Mouse (Mus musculus) common myeloid progenitor, adult 5-6 weeks (primary cell): ENCODE data around the gene Epc2. TPM values are rescaled to one million over a fixed set of nuclear protein-coding genes. Genes with fewer than 3 reads are reported as not detected.
"Not testable (repeated sequence)": the region's sequence is repeated elsewhere in the genome, so short reads cannot be mapped to it uniquely, and the experiment has no call there.

Source experiments
- ATAC-seq: replicated peaks from 2 replicates; pipeline ENCODE4 v1.8.0; 2016; ENCODE audit warnings: low read depth, mild to moderate bottlenecking, moderate TSS enrichment, inconsistent platforms; ENCODE audit not compliant: poor library complexity, severe bottlenecking
- total RNA-seq: library from RNA; stranded (forward); fragments of 200-1000, 187-1606 nt; gene quantifications from 2 replicates; pipeline ENCODE4 v1.2.3, GENCODE M21; 2017

Epc2 gene
- total RNA-seq, 1 experiment from 2014 or later, result 51.8 TPM

DNA sequence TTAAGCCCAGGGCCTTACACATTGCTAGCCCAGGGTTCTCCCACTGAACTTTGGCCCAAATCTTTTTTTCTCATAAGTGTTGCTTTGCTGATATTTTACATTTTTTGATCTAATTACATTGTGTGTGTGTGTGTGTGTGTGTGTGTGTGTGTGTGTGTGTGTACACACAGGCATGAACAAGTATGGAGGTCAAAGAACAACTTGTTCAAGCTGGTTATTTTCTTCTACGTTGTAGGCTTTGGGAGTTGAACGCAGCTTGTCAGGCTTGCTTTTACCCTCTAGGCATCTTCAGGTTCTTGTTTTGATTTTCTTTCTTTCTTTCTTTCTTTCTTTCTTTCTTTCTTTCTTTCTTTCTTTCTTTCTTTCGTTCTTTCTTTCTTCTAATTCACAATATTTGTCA is 19.9 kb downstream of the Epc2 start:
- ATAC-seq, result no peak

GRCm38 (mm10) chr2:49471641-49472355 is 20.5 kb downstream of the Epc2 start:
- no peak for ATAC-seq

GRCm38 (mm10) chr2:49472443-49472842 is 21.2 kb downstream of the Epc2 start:
- ATAC-seq, result no peak

GRCm38 (mm10) chr2:49482146-49482545 is 30.9 kb downstream of the Epc2 start:
- ATAC-seq, result no peak

DNA sequence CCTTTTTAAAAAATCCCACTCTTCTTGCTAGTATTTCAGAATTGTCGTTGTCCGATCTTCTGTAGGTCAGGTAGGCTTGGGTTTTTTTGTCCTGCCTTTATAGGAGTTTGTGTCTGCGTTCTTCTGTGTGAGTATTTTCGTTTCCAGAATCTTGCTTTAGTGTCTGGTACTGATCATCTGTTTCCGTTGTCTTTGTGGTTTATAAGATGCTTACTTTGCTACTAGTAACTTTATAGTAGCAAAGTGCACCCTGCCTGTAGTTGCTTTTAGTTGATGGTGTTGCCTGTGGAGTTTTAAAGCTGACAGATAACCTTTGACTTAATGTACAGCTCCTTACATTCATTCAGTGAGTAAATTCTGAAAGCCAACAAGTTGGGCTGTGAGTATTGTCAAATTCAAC is 32.1 kb downstream of the Epc2 start:
- ATAC-seq, result no peak

GRCm38 (mm10) chr2:49501435-49501834 is 50.1 kb downstream of the Epc2 start:
- ATAC-seq, result no peak

DNA sequence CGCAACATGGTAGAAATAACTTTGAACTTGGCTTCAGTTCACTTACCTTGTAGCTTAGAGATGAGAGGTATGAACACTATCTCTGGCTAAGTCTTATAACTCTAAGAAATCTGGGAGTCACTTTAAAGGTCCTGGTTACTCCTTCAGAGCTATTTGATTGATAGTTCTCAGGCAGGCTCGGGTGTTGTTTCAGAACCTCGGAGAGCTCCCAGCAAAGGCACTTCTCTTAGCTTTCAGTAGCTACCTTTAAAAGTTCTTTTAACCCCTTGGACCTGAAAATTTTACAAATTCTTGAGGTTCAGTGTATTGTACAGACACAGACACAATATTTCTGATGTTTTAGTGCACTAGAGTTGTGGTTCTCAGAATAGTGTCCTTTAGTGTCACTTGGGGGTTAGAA is 52.3 kb downstream of the Epc2 start:
- ATAC-seq, result 0 out of 2 replicates have a peak, but pooled peaks have one; percentile 58

GRCm38 (mm10) chr2:49505151-49505550 is 53.9 kb downstream of the Epc2 start:
- ATAC-seq, result not testable (repeated sequence)

- no peak for ATAC-seq
Measured at GRCm38 (mm10) chr2:49510832-49511231, 59.5 kb downstream of the Epc2 start.

DNA sequence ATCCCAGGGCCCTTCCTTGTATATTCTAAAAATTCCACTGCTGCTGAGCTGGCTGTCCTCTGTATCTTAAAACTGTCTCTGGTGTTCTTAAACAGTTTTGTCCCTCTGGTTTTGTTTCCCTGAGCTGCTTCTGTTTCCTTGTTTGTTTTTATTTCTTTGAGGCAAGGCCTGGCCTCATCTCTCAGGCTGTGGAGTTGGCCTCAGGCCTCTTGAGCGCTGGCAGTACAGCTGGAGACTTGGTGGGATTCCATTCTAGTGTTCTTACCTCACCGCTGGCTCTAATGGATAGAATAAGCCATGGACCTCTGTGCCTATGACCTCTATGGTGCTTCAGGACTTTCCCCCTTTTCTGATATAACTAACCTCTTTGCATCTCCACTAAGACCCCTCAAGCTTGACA is 64.7 kb downstream of the Epc2 start:
- ATAC-seq, result no peak

DNA sequence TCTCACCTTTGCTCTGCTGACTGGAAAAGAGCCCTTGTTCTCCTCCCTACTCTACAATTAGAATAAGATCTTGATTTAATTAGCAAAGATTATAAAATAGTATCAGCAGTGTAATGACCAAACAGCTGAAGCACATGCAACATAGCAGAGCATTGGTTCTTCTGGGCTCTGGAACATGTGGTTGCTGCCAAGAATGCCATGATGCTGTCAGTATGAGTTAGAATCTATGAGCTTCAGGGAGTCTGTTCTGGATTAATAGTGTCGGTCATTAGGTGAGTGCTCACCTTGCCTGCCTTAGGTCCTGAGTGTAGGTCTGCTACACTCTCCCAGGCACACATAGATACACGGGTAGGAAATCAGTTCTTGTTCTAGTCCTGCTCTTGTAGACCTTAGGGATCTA is 69.1 kb downstream of the Epc2 start:
- no peak for ATAC-seq

DNA sequence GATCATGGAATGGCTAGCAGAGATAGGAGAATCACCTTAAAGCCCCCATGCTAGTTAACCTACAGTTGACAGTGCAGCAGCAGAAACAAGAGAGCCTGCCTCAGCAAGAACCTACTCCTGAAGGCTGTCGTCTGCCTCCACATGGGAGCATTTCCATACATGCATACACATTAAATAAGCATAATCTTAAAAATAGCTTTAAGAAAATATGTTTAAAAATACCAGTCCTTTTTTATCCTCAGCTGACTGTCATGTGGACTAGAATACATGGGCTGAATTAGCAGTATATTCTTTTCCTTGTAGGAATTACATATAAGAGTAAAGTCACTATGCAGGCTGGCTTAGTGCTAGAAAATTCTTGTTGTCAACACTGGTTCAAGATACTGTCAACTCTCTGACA is 69.7 kb downstream of the Epc2 start:
- ATAC-seq, result no peak

DNA sequence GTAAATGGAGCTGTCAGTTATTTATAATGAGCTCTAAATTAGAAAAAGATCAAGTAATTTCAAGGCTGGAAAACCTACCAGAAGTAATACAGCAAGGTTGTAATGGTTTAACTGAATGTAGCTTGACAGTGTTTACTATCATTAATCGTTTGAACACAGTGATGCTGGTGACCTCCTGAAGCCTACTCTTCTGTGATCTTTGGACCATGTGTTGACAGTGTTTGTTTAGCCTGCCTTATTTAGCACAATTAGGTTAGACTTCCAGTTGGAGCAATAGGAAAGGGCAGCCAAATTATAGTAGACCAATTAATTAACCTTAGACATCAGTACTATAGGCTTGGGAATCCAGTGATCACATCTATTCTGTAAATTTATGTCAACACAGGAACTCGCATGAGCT is 70.3 kb downstream of the Epc2 start:
- no peak for ATAC-seq

GRCm38 (mm10) chr2:49522578-49522977 is 71.3 kb downstream of the Epc2 start:
- ATAC-seq, result no peak

DNA sequence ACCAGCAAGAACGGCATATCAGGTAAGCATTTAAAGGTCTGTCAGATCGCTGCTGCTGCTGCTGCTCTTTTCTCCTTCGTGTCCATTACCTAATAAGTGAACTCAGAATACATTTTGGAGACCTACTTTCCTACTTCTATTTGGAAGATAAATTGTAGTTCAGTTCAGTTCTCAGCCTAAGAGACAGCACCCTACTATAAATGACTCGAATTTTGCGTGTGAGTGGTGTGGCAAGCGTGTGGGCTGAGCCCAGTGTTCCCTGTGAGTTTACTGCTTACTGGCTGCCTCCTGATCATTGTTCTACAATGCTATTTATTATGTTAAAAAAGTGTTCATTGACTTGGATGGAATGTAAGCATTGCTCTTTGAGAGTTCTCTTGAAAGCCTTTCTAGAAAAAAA is 85.9 kb downstream of the Epc2 start:
- no peak for ATAC-seq

GRCm38 (mm10) chr2:49538056-49538455 is 86.8 kb downstream of the Epc2 start:
- no peak for ATAC-seq

DNA sequence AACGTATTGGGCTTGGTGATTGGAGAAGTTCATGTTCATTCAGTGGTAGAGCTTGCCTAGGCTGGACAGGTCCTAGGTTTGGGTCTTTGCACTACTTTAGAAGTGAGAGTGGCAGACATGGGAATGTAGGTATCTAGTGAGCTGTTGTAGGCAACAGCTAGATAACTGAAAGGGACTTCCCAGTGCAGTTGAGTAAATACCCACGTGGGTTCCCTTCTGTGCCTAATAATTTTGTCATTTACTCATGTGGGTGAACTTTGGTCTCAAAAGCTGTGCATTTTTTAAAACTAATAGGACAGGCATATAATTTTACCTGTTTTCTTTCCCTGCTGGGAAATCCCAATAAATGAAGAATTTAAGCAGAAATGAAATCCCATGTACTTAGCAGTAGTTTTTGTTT is 88.5 kb downstream of the Epc2 start:
- ATAC-seq, result no peak

- ATAC-seq, result no peak
Measured at GRCm38 (mm10) chr2:49547813-49548212, 96.5 kb downstream of the Epc2 start.

DNA sequence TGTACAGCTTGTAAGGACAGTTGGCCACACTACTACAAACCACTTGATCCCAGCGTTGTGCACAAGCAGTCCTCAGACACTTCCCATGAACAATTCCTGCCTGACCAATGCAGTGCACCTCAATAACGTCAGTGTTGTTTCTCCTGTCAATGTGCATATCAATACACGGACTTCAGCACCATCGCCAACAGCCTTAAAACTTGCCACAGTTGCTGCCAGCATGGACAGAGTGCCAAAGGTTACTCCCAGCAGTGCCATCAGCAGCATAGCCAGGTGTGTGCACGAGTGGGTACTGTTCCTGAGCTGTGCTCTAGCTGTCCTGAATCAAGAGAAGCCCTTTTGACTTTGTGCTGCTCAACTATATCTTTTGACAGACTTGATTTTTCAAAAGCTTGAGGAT is 97.2 kb downstream of the Epc2 start:
- no peak for ATAC-seq

- ATAC-seq, result 0 out of 2 replicates have a peak, but pooled peaks have one; percentile 11
Measured at GRCm38 (mm10) chr2:49553096-49553495, 101.8 kb downstream of the Epc2 start.

DNA sequence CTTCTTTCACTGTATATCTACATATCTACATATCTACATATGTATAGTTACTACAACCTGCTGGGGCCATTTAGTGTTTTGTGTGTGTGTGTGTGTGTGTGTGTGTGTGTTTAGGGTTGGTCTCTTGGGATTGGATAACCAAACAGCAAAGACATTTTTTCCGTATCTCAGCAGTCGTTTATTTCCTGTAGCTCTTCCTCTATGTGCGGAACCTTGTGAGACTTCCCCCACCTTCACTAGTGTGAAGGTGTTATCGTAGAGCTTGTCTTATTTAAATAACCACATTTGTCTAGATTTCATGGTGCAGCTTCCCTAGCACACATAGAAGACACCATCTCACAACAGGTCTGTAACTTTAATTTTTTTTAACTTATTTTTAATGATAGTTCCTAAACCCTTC is 106.1 kb downstream of the Epc2 start:
- no peak for ATAC-seq

DNA sequence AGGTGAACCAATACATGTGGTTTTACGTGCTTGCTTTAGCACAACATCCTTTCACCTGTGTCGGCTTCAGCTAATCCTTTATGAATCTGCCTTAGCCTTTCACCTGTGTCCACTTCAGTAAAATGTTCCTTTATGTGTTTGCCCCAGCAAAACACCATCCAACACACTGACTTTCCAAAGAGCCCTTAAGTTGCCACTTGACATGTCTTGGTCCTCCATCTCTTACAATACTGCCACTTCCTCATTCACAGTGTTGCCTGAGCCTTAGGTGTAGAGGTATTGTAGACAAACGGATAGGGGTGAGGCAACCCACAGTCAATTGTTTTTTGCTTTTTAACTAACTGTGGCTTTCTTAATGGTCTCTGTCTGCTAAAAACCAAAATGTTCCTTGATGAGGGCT is 107.1 kb downstream of the Epc2 start:
- no peak for ATAC-seq
